Mouse (Mus musculus) kidney, adult 2 months (tissue): ENCODE measurements around the gene Haus2.

Experiments
- CTCF ChIP-seq: fragments of 200-500 bp; conservative IDR thresholded peaks from 2 replicates; pipeline ENCODE4 v1.5.1; 2011; ENCODE audit warnings: low read depth, mild to moderate bottlenecking, control low read depth, low read length, moderate library complexity, mixed read lengths; ENCODE audit not compliant: insufficient read depth, insufficient read length
- POLR2A ChIP-seq: fragments of 200-500 bp; IDR thresholded peaks from one replicate; pipeline ENCODE4 v1.6.1; 2011; ENCODE audit warnings: low read depth, low read length, control low read depth

GRCm38 (mm10) chr2:120628886-120629735 lies 19.9 kb downstream of the Haus2 start, which contains the start of gene Stard9:
- TF ChIP-seq POLR2A: no peak
- TF ChIP-seq CTCF: no peak
